Mouse (Mus musculus): ENCODE measurements around the gene Tceanc2. TPM values are rescaled to one million over a fixed set of nuclear protein-coding genes. Genes with fewer than 3 reads are reported as not detected.

Gene Tceanc2
- polyA plus RNA-seq, 1 experiment: 15.9 TPM

DNA sequence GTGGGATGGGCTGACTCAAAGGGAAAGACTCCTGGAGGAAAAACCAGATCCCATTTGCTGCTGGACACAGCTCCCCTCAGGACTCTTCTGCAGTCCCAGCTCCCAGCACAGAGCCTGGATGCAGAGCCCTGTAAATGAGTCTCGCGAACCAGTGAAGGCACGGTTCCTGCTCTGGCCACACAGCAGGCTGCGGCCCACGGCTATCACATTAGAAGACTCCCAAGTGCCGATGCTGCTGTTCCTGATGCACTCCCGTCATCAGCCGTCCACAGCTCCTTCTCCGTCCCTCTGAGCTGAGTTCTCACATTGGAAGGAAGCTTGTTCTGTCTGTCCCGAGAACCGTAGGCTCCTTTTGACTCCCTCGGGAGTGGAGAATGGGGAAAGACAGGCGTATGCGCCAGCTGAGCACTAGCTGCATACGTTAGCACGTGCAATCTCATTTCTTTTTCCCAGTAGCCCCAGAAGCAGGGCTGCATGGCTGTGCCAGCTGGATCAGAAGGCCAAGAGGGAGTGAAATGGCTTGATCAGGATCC lies 82.0 kb downstream of the Tceanc2 start, which contains the start of gene Cdcp2:
TSS of gene Cdcp2 (plus strand) at position 51 of the 533 bp plus-strand sequence.
- peaks cover 3% of the 10 kb centered on the region; the same call in 1 of the 2 replicates for H3K4me1 ChIP-seq (ENCODE audit: control insufficient read depth, insufficient read depth, insufficient read length, low read length)
- no peak within 1 kb of the TSS for H3K4me3 ChIP-seq (ENCODE audit: insufficient read depth, low read depth, low read length)
- H3K27ac ChIP-seq (replicated peaks; ENCODE audit: low read depth, low read length): no peak within 1 kb of the TSS

DNA sequence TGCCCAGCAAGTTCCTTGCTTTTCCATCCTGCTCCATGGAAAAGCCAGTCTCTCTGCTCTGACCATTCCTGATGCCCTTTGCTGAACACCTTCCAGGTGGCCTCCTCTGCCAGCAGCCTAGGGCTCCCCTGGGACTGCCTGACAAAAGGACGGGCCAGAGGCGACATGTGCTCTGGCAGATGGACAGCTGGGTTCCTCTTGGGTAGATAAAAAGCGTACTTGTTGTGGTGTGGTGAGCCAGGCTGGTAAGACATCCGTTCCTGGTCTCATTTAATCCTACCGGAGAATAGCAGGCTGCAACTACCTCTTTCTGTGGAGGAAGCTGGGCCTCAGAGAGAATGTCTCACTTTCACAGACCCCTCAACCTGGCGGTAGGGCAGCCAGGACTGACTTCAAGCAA lies 82.9 kb downstream of the Tceanc2 start:
- Histone ChIP-seq H3K27ac (replicated peaks; ENCODE audit: low read depth, low read length) (no peak overlapping the region), H3K4me3 (ENCODE audit: insufficient read depth, low read depth, low read length) (no peak overlapping the region), H3K4me1 (ENCODE audit: control insufficient read depth, insufficient read depth, insufficient read length, low read length) (peaks cover 3% of the 10 kb centered on the region; the same call in 1 of the 2 replicates)

DNA sequence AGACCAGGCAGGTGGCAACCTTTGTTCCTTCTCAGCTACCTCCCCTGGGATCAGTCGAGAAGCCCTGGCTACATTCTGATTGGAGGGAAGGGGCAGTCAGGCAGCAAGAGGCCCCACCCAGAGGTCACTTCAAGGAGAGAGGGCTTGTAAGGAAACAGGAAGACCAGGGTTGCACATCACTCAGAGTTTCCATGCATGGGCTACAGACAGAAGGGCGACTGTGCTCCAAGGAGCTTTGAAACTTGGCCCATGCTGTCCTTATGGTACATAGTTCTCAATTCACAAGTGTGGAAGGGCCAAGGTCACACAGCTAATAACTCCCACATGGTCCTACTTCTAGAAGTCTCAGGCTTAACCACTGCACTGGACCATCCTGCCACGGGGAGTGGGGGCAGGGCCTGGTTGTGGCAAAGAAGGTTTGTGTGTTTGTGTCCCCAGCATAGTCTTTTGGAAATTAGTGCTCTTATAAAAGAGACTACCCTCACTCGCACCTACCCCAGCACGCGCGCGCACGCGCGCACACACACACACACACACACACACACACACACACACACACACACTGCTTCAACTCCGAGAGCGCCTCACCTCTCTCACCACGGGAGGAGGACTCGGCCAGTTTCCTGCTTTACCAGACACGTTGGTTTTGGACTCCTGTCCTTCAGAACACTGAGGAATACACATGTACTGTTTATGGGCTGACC lies 84.3 kb downstream of the Tceanc2 start:
- H3K4me1 ChIP-seq (ENCODE audit: control insufficient read depth, insufficient read depth, insufficient read length, low read length): peaks cover 3% of the 10 kb centered on the region; the same call in 1 of the 2 replicates
- H3K4me3 ChIP-seq (ENCODE audit: insufficient read depth, low read depth, low read length): no peak overlapping the region
- H3K27ac ChIP-seq (replicated peaks; ENCODE audit: low read depth, low read length): no peak overlapping the region

DNA sequence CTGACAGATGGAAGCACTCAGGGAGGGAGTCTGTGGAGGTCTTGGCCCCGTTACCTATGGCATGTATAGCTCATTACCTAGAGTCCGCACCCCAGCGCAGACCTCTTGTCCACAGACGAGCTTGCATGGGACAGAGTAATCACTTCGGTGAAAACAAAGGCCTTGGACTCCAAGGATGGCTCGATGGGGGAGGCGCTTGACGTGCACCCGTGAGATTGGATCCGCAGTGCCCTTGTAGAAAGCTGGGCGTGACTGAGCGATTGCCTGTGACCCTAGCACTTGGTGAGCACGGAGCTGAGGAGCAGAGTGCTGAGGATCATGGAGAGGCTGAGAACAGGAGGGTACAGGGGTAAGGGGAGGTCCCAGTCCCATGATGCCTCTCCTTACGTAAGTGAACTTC lies 87.2 kb downstream of the Tceanc2 start:
- H3K4me3 ChIP-seq (ENCODE audit: insufficient read depth, low read depth, low read length): no peak overlapping the region
- no peak overlapping the region for H3K27ac ChIP-seq (replicated peaks; ENCODE audit: low read depth, low read length)
- H3K4me1 ChIP-seq (ENCODE audit: control insufficient read depth, insufficient read depth, insufficient read length, low read length): no peaks in the 10 kb centered on the region

DNA sequence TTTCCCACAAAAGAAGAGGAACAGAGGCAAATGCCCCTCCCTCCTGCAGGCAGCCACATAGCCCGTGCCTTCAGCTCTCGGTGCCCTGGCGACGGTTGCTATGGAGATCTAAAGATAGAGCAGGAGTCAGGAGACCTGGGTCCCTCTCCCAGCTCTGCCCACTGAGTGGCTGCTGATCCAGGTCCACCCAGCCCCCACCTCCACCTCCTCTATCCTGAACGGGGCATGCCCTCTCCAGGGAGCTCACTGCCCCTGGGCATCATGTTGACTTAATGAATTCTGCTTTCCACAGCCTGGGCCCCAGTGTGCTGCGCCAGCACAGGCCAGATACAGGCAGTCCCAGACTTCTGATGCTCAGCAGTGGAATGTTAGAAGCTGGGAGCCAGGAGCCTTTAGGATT lies 94.1 kb downstream of the Tceanc2 start:
- no peak overlapping the region for H3K27ac ChIP-seq (replicated peaks; ENCODE audit: low read depth, low read length)
- 0 out of 2 replicates have a peak, but pooled peaks cover 5% of the 10 kb centered on the region for H3K4me1 ChIP-seq (ENCODE audit: control insufficient read depth, insufficient read depth, insufficient read length, low read length)
- H3K4me3 ChIP-seq (ENCODE audit: insufficient read depth, low read depth, low read length): no peak overlapping the region

DNA sequence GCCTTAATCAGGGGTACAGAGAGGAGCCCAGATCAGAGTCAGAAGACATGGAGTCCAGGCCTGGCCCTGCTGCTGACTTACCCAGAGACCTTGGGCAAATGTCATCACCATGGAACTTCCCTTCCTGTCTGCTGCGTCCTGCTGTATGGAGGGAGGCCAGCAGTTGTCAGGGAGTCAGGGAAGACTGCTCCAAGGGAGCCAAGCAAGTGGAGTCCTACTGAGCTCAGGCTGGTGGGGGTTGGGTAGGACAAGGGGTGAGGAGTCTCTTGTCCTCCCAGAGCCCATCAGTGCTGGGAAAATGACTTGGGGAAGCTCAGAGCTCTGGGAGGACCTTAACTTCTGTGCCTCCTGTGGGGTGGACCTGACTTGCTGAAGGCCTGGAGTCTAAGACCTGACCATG lies 94.6 kb downstream of the Tceanc2 start:
- Histone ChIP-seq H3K27ac (replicated peaks; ENCODE audit: low read depth, low read length) (no peak overlapping the region), H3K4me3 (ENCODE audit: insufficient read depth, low read depth, low read length) (no peak overlapping the region), H3K4me1 (ENCODE audit: control insufficient read depth, insufficient read depth, insufficient read length, low read length) (0 out of 2 replicates have a peak, but pooled peaks cover 5% of the 10 kb centered on the region)

Other genes starting within 250 kb of the Tceanc2 start
- gene Mrpl37, start 112.2 kb downstream of the Tceanc2 start, polyA plus RNA-seq (2012; ENCODE audit: insufficient read depth, insufficient read length, missing spikeins): 104 and 107 TPM in 2 replicates
- 5.2 and 12.3 TPM in 2 replicates for gene Cyb5rl, start 112.1 kb downstream of the Tceanc2 start, polyA plus RNA-seq (2012; ENCODE audit: insufficient read depth, insufficient read length, missing spikeins)
- gene Cdcp2, start 82.2 kb downstream of the Tceanc2 start, polyA plus RNA-seq (2012; ENCODE audit: insufficient read depth, insufficient read length, missing spikeins): not detected in 2 replicates
- gene Tmem59, start 717 bp downstream of the Tceanc2 start, polyA plus RNA-seq (2012; ENCODE audit: insufficient read depth, insufficient read length, missing spikeins): 210 and 225 TPM in 2 replicates
- not detected in 2 replicates for gene Ldlrad1, start 30.1 kb upstream of the Tceanc2 start, polyA plus RNA-seq (2012; ENCODE audit: insufficient read depth, insufficient read length, missing spikeins)
- 6.9 and 9.2 TPM in 2 replicates for gene Lrrc42, start 74.4 kb upstream of the Tceanc2 start, polyA plus RNA-seq (2012; ENCODE audit: insufficient read depth, insufficient read length, missing spikeins)
- gene Hspb11, start 74.5 kb upstream of the Tceanc2 start, polyA plus RNA-seq (2012; ENCODE audit: insufficient read depth, insufficient read length, missing spikeins): 30.9 and 58.4 TPM in 2 replicates
- gene Dio1, start 128.1 kb upstream of the Tceanc2 start, polyA plus RNA-seq (2012; ENCODE audit: insufficient read depth, insufficient read length, missing spikeins): not detected in 2 replicates
- gene Yipf1, start 135.2 kb upstream of the Tceanc2 start, polyA plus RNA-seq (2012; ENCODE audit: insufficient read depth, insufficient read length, missing spikeins): 43.6 and 53.2 TPM in 2 replicates
- gene Ndc1, start 188.7 kb upstream of the Tceanc2 start, polyA plus RNA-seq (2012; ENCODE audit: insufficient read depth, insufficient read length, missing spikeins): 18.6 and 26.2 TPM in 2 replicates